Mouse (Mus musculus) forebrain, embryonic 16.5 days (tissue): ENCODE data around the gene Fkbp11. TPM values are rescaled to one million over a fixed set of nuclear protein-coding genes. Genes with fewer than 3 reads are reported as not detected.
A peak's percentile ranks its signal among the peaks of the same experiment; 100 is the strongest.

Source experiments
- ATAC-seq: fragments of 200-750 bp; cut with Nextera tagmentation; 2 replicates; pipeline ENCODE4 v1.8.0; 2017; ENCODE audit warnings: mild to moderate bottlenecking, moderate library complexity
- H3K27ac ChIP-seq: fragments of 300-500 bp; sonication (generic); 2 replicates; pipeline ENCODE4 v1.5.1; 2014; ENCODE audit warnings: low read length, control low read depth
- H3K27me3 ChIP-seq: fragments of 300-500 bp; sonication (generic); replicated peaks from 2 replicates; pipeline ENCODE4 v1.6.1; 2014; ENCODE audit warnings: low read length; ENCODE audit not compliant: control insufficient read depth, insufficient read depth
- H3K36me3 ChIP-seq: fragments of 300-500 bp; sonication (generic); 2 replicates; pipeline ENCODE4 v1.6.1; 2014; ENCODE audit not compliant: control insufficient read depth, insufficient read depth
- H3K4me1 ChIP-seq: fragments of 300-500 bp; sonication (generic); replicated peaks from 2 replicates; pipeline ENCODE4 v1.6.1; 2014; ENCODE audit warnings: low read length; ENCODE audit not compliant: control insufficient read depth, insufficient read depth
- H3K4me2 ChIP-seq: fragments of 300-500 bp; sonication (generic); 2 replicates; pipeline ENCODE4 v1.6.1; 2014; ENCODE audit warnings: mild to moderate bottlenecking, low read length, control low read depth
- H3K4me3 ChIP-seq: fragments of 300-500 bp; sonication (generic); replicated peaks from 2 replicates; pipeline ENCODE4 v1.5.1; 2014; ENCODE audit warnings: mild to moderate bottlenecking, low read length, control low read depth
- H3K9ac ChIP-seq: fragments of 300-500 bp; sonication (generic); replicated peaks from 2 replicates; pipeline ENCODE4 v1.6.1; 2014; ENCODE audit warnings: low read depth, low read length, control low read depth
- H3K9me3 ChIP-seq: fragments of 300-500 bp; sonication (generic); 2 replicates; pipeline ENCODE4 v1.6.1; 2016; ENCODE audit warnings: low read length; ENCODE audit not compliant: control insufficient read depth
- WGBS: fragments of 180-500 bp; shearing (Covaris S2); extraction: QIAGEN DNeasy Blood & Tissue Kit; methylation state at CpG from one replicate; pipeline ENCODE4 v1.1.7; 2014; 5-methylcytosine and 5-hydroxymethylcytosine counted together
- polyA plus RNA-seq: library from polyadenylated mRNA; unstranded; fragments of >200 nt; fragmentation: Nextera tagmentation; extraction: Ambion mirVana; gene quantifications from 2 replicates; pipeline ENCODE4 v1.2.1, GENCODE M21; 2015

The Fkbp11 gene
- polyA plus RNA-seq, 1 experiment from 2014 or later: 3.7 TPM

GRCm38 (mm10) chr15:98768259-98768658 lies 40.3 kb upstream of the Fkbp11 start:
- Histone ChIP-seq H3K27me3 (peaks cover 32% of the 10 kb centered on the region), H3K4me2 (no peak overlapping the region), H3K36me3 (no peaks in the 10 kb centered on the region), H3K4me1 (peaks cover 14% of the 10 kb centered on the region), H3K9ac (no peak overlapping the region), H3K27ac (no peak overlapping the region), H3K9me3 (no peaks in the 10 kb centered on the region), H3K4me3 (no peak overlapping the region)
- WGBS: 23% methylated on average over 5 of the region's 5 CpGs
- ATAC-seq: no peak

GRCm38 (mm10) chr15:98765929-98766328 lies 37.9 kb upstream of the Fkbp11 start:
- ATAC-seq: no peak
- Histone ChIP-seq H3K4me2 (no peak overlapping the region), H3K4me1 (peaks cover 17% of the 10 kb centered on the region), H3K4me3 (no peak overlapping the region), H3K36me3 (no peaks in the 10 kb centered on the region), H3K9ac (no peak overlapping the region), H3K9me3 (no peaks in the 10 kb centered on the region), H3K27ac (no peak overlapping the region), H3K27me3 (peaks cover 13% of the 10 kb centered on the region)
- WGBS: 42% methylated on average over 4 of the region's 4 CpGs

GRCm38 (mm10) chr15:98762670-98763529 lies 34.9 kb upstream of the Fkbp11 start, which contains the start of gene Arf3:
TSS of gene Arf3 (minus strand) at chr15:98763214.
- peak within 1 kb of the TSS; percentile 96 for H3K9ac ChIP-seq
- peak within 1 kb of the TSS; percentile 98 for H3K4me3 ChIP-seq
- H3K36me3 ChIP-seq: 0 out of 2 replicates have a peak, but pooled peaks cover 2% of the 10 kb centered on the region
- peak; percentile 97 for ATAC-seq
- H3K9me3 ChIP-seq: no peaks in the 10 kb centered on the region
- H3K4me1 ChIP-seq: peaks cover 18% of the 10 kb centered on the region
- H3K27me3 ChIP-seq: 0 out of 2 replicates have a peak, but pooled peaks cover 3% of the 10 kb centered on the region
- H3K4me2 ChIP-seq: peak within 1 kb of the TSS; percentile 83
- peak within 1 kb of the TSS; percentile 92 for H3K27ac ChIP-seq
- WGBS: under 1% methylated on average over 67 of the region's 76 CpGs

- Histone ChIP-seq H3K27ac (peak overlapping the region; percentile 92), H3K4me1 (peaks cover 18% of the 10 kb centered on the region), H3K9me3 (no peaks in the 10 kb centered on the region), H3K27me3 (0 out of 2 replicates have a peak, but pooled peaks cover 3% of the 10 kb centered on the region), H3K36me3 (0 out of 2 replicates have a peak, but pooled peaks cover 2% of the 10 kb centered on the region), H3K9ac (peak overlapping the region; percentile 96), H3K4me3 (peak overlapping the region; percentile 98), H3K4me2 (peak overlapping the region; percentile 83)
- peak; percentile 62 for ATAC-seq
- WGBS: under 1% methylated on average over 21 of the region's 24 CpGs
Measured at GRCm38 (mm10) chr15:98762201-98762621, 34.2 kb upstream of the Fkbp11 start.

GRCm38 (mm10) chr15:98754125-98754524 lies 26.1 kb upstream of the Fkbp11 start:
- no peaks in the 10 kb centered on the region for H3K36me3 ChIP-seq
- H3K27me3 ChIP-seq: no peaks in the 10 kb centered on the region
- H3K9ac ChIP-seq: no peak overlapping the region
- no peak overlapping the region for H3K4me3 ChIP-seq
- 83% methylated on average over 2 of the region's 2 CpGs for WGBS
- no peaks in the 10 kb centered on the region for H3K9me3 ChIP-seq
- ATAC-seq: no peak
- H3K27ac ChIP-seq: no peak overlapping the region
- H3K4me1 ChIP-seq: peaks cover 3% of the 10 kb centered on the region; the same call in 1 of the 2 replicates
- no peak overlapping the region for H3K4me2 ChIP-seq

- H3K27me3 ChIP-seq: no peaks in the 10 kb centered on the region
- WGBS: 69% methylated on average over 8 of the region's 8 CpGs
- ATAC-seq: no peak
- H3K9ac ChIP-seq: no peak overlapping the region
- no peaks in the 10 kb centered on the region for H3K9me3 ChIP-seq
- no peak overlapping the region for H3K4me3 ChIP-seq
- H3K27ac ChIP-seq: no peak overlapping the region
- no peaks in the 10 kb centered on the region for H3K36me3 ChIP-seq
- no peak overlapping the region for H3K4me2 ChIP-seq
- peaks cover 3% of the 10 kb centered on the region; the same call in 1 of the 2 replicates for H3K4me1 ChIP-seq
Measured at GRCm38 (mm10) chr15:98753021-98753423, 25.0 kb upstream of the Fkbp11 start.

GRCm38 (mm10) chr15:98749093-98749492 lies 21.1 kb upstream of the Fkbp11 start:
- Histone ChIP-seq H3K9me3 (no peaks in the 10 kb centered on the region), H3K4me1 (peaks cover 3% of the 10 kb centered on the region; the same call in 1 of the 2 replicates), H3K9ac (no peak overlapping the region), H3K4me2 (no peak overlapping the region), H3K36me3 (no peaks in the 10 kb centered on the region), H3K27ac (no peak overlapping the region), H3K27me3 (no peaks in the 10 kb centered on the region), H3K4me3 (no peak overlapping the region)
- 91% methylated on average over 2 of the region's 2 CpGs for WGBS
- ATAC-seq: no peak

- Histone ChIP-seq H3K27me3 (no peaks in the 10 kb centered on the region), H3K27ac (no peak overlapping the region), H3K4me2 (no peak overlapping the region), H3K9me3 (no peaks in the 10 kb centered on the region), H3K9ac (no peak overlapping the region), H3K4me1 (no peaks in the 10 kb centered on the region), H3K36me3 (peaks cover 1% of the 10 kb centered on the region), H3K4me3 (no peak overlapping the region)
- 89% methylated on average over 6 of the region's 6 CpGs for WGBS
- no peak for ATAC-seq
Measured at GRCm38 (mm10) chr15:98747296-98747695, 19.3 kb upstream of the Fkbp11 start.

GRCm38 (mm10) chr15:98746344-98746965 lies 18.5 kb upstream of the Fkbp11 start:
- WGBS: 87% methylated on average over 10 of the region's 10 CpGs
- Histone ChIP-seq H3K27ac (no peak overlapping the region), H3K4me3 (no peak overlapping the region), H3K4me1 (no peaks in the 10 kb centered on the region), H3K4me2 (no peak overlapping the region), H3K9ac (no peak overlapping the region), H3K9me3 (no peaks in the 10 kb centered on the region), H3K36me3 (peaks cover 3% of the 10 kb centered on the region), H3K27me3 (no peaks in the 10 kb centered on the region)
- no peak for ATAC-seq
